Mouse (Mus musculus): ENCODE data around the gene Nrf1. TPM values are rescaled to one million over a fixed set of nuclear protein-coding genes. Genes with fewer than 3 reads are reported as not detected.

Gene Nrf1
- polyA plus RNA-seq, 1 experiment, result 10.6 TPM

DNA sequence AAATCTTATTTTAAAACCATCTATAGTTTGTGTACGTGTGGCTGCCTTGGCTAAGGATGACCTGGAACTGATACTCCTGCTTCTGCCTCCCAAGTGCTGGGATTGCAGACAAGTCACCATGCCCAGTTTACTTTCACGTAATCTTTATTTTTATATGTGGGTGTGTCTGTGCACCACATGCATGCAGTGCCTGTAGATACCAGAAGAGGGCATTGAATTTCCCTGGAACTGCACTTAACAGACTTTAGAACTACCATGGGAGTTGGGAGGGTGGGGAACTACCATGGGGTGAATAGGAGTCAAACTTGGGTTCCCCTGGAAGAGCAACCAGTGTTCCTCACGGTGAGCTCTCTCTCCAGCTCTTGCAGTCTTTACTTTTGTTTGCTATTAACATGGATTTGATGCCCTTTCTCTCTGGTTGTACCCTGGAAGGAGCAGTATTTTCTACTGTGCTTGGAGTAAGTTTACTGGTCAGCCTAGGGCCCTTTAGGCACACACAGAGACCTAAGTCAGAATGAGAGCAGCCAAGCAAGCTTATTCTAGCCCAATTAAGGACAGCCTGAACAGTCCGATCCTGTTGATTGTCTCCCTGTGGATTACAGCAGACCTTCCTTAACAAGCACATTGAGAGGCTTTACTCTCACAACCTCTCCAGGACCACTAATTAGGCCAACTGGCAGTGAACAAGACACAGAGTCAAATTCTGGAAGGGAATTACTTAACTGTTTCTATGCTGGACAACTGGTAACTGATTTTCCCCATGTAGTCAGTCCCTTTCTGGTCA, 64.8 kb downstream of the Nrf1 start:
- no peak for TF ChIP-seq GATA1 (IDR thresholded peaks at IDR 0.05; ENCODE audit: low read length)

DNA sequence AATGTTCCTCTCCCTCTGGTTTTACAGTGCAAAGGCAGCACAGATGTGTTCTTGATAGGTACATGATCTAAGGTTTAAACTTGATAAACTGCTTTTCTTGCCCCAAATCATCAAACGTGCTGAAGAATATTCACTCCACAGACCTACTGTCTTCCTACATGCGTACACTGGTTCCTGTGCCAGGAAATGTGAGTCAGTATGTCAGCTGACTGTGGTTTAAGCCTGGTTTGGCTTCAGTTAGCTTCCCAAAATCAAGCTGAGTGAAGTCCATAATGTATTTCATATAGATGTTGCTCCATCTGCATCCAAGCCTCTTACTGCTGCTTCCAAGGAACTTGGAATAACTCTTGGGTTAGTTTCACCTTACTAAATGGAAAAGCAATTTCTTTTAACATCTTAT, 66.3 kb downstream of the Nrf1 start:
- no peak for TF ChIP-seq GATA1 (IDR thresholded peaks at IDR 0.05; ENCODE audit: low read length)

DNA sequence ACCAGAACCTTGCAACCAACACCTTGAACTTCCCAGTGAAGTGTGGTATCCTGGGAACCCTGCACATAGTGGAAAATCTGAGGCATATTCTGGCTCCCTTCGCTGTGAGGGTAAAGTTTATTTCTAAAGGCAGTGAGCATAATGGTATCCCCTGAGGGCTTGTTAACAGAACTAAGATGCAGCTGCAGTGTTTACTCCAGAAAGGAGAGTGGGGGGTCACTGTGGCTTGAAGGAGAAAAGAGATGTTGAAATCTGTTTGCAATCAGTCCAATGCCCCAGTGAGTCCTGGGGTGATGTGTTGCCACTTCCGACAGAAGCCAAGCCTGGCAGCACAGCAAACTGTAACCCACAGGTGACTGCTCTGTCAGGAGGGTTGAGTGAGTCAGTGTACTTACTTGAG, 73.4 kb downstream of the Nrf1 start:
- no peak for TF ChIP-seq GATA1 (IDR thresholded peaks at IDR 0.05; ENCODE audit: low read length)

DNA sequence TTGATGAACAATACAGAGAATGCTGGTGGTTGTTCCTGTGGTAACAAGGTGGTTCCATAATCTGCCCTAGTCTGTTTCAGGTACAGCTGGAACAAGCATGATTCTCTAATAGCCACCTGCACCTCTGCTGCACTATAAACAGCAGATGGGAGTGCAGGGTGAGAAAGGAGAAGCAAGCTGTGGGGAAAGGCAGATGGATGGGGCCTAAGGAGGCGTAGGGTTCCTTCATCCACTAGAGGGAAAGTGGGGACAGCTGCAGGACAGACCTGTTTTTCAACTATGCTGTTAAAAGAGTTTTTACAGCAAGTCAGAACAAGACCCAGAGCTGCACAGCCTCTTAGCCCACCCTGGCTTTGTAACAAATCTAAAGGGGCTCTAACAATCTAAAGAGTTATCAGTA, 73.8 kb downstream of the Nrf1 start:
- no peak for TF ChIP-seq GATA1 (IDR thresholded peaks at IDR 0.05; ENCODE audit: low read length)

DNA sequence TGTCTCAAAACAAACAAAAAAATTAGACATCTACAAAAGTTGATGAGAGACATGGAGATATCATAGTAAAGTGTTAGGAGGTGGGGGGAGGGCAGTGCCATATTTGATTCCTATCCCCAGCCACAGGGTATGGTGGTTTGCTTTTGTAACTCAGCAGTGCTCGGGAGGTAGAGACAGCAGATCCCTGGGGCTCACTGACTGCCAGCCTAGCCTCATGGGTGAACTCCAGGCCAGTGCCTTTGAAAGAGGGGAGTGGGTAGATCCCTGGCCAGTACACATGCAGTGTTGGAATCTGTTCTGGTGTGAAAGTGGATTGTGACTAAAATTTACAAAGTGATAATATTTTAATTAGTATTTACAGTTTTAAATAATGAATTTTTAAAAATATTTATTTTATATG, 75.6 kb downstream of the Nrf1 start:
- no peak for TF ChIP-seq GATA1 (IDR thresholded peaks at IDR 0.05; ENCODE audit: low read length)

DNA sequence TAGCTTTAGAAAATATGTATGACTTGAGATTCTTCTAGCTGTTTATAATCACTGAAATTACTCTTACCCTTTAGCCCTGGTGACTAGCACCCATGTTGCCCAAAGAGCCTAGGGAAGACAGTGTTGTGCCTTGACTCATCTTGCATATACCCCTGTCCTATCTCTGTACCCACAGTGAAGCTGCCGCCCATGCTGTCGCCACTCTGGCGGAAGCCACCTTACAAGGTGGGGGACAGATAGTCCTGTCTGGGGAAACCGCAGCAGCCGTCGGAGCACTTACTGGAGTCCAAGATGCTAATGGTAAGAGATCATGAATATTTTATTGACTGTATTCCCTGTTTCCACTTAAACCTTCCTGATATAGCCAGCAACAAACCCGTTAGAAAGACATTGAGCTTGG, 78.3 kb downstream of the Nrf1 start:
- TF ChIP-seq GATA1 (IDR thresholded peaks at IDR 0.05; ENCODE audit: low read length), result no peak

DNA sequence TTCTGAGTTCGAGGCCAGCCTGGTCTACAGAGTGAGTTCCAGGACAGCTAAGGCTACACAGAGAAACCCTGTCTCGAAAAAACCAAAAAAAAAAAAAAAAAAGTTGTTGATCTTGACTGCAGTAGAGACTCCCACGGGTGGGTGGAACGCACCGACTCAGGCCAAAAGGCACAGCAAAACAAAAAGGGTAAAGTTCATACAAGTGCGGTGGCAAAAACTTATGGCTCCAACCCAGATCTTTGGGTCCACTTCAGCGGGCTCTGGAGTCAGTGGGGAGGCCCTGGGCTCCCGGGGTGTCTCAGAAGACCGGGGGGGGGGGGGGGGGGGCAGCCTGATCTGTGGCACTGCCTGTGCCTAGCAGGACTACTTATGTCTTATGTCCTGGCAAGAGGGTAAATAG, 79.0 kb downstream of the Nrf1 start:
- no peak for TF ChIP-seq GATA1 (IDR thresholded peaks at IDR 0.05; ENCODE audit: low read length)

DNA sequence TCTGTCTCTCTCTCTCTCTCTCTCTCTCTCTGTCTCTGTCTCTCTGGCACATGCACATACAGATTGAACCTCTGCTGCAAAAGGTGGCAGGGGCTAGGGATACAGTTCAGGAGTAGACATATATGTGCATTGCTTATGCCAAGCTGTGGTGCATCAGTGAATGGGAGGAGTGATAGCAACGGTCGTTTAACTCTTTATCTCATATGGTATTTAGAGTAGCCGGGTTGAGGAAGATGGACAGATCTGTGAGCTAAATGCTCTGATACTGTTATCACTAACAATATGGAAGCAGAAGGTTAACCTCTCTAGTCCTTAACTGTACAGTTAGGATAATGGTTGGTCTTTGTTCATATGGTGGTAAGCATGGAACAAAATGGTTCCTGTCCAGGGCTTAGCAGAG, 84.6 kb downstream of the Nrf1 start:
- no peak for TF ChIP-seq GATA1 (IDR thresholded peaks at IDR 0.05; ENCODE audit: low read length)

DNA sequence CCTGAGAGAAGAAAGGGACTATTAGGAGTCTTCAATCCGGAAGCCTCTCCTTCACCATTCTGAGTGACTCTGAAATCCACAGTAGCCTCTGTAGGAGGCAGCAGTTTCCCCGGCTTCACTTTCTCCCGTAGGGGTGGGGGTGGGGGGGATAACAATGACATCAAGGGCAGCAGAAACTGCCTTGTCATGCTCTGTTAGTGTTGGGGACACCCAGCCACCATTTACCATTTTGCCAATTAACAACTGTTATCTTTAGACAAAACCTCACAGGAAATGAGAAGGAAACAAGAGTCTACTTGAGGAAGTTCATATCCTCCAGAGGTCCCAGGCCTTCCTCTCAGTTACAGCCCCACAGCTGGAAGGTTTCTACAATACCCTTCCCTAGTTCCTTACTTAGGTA, 87.8 kb downstream of the Nrf1 start:
- TF ChIP-seq GATA1 (IDR thresholded peaks at IDR 0.05; ENCODE audit: low read length), result no peak

DNA sequence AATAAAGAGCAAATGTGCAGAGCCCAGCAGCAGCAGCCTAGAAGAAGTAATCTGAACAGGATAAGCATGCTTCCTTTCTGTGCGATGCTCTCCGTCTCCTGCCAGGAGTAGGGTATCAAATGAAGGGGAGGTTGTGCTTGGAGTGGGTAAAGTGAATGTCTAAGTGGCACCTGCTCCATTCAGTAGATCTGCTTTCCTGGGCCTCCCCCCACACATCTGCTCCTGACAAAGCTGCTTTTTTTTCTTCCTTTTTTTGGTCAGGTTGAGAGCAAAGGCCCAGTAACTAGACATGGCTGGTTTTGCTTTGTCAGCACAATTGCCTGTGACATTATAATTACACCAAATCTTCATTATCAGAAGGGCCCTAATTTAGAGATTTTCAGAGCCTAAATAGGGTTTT, 89.4 kb downstream of the Nrf1 start:
- no peak for TF ChIP-seq GATA1 (IDR thresholded peaks at IDR 0.05; ENCODE audit: low read length)

DNA sequence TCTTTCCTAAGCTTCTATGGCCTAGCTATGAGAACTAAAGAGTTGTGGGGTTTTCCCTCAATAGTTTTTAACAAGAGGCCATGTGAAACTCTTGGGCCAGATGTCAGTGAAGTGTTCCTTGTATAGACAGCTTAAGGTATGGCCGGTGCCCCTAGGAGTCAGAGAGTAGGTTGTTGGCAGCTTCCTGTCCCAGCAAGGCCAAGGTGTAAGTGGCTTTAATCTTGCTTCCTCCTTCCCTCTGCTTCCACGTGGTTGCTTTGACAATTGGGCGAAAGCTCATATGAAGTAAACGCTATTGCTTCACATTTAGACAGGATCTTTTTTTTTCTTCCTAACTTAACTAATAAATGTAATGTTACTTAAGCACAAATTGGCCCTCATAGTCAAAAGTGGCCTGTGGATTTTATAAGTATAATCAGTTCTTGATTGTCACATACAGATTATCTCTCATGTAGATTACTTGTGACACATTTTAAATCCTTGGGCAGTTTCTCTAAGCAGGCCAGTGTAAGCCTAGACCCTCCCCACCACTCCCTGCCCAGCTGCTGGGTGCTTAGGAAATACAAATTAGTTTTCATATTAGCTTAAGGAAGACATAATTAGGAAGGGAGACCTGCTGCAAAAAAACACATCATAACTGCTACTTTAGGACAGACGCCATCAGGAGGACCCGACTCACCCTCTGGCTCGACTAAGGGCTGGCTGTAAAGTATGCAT, 91.7 kb downstream of the Nrf1 start:
- no peak for TF ChIP-seq GATA1 (IDR thresholded peaks at IDR 0.05; ENCODE audit: low read length)

DNA sequence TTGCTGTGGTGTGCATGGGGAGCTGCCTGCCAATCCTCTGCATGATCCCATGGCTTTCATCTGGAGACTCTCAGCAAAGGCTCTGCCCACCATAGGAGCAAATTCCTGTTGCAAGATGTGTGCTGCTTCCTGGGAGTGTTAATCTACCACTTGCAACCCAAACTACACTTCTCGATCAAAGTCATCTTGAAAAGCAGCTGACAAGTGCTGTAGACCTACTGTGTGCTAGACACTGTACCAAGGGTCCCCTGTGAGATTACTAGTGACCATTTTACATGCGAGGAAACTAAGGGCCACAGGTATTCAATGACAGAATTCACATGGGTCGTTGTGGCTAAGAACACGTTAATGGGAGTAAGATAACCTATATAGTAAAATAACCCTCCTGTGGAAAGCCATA, 95.5 kb downstream of the Nrf1 start:
- no peak for TF ChIP-seq GATA1 (IDR thresholded peaks at IDR 0.05; ENCODE audit: low read length)

DNA sequence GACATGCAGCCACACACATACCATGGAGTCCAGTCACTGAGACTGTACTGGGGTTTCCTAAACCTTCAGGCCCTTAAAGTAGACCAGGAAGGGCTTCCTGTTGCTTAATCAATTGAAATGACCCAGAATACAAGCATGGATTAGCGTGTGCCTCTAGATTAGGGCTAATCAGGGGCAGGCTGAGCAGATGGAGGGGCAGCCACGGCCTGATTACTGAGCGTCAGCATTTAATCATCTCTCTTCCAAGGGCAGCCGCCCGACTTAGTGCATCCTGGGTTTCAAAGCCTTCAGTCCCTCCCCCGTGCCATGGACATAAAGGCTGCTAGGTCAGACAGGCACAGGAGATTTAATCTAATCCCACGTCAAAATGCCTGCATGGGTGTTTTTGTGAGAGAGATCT, 99.3 kb downstream of the Nrf1 start:
- TF ChIP-seq GATA1 (IDR thresholded peaks at IDR 0.05; ENCODE audit: low read length), result peak; percentile 97

DNA sequence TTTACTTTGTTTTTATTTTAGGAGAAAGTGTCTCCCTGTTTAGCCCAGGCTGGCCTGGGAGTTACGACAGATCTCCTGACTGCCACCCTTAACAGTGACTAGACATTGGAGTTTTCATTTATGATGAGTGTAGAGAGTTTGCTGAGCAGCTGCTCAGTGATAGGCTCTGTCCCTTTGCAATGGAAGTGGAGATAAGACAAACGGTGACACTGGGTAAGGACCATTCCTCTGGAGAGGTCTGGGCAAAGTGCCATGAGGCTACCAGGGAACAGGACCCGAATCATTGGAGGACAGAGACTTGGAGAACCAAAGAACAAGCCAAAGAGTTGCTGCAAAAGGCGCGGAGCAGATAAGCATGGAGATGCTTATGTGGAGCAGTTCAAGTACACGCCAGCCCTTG, 100.0 kb downstream of the Nrf1 start:
- TF ChIP-seq GATA1 (IDR thresholded peaks at IDR 0.05; ENCODE audit: low read length), result no peak

DNA sequence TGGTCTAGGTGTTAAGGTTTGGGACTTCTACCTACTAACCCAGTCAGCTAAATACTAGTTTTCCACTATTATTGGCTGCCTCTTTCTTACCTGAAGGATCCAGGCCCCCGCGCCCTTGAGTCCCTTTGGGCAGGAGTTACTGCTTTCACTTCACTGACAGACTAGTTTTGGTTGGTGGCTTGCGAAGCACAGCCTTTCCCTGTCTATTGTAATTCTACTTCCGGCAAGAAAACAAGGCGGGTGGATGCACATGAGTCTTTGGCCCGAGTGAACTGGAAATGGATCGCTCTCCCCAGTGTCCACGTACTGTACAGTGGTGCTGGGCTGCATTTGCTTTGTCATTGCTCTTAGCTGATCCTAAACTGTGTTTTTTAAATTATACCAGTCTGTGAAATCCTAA, 102.7 kb downstream of the Nrf1 start:
- no peak for TF ChIP-seq GATA1 (IDR thresholded peaks at IDR 0.05; ENCODE audit: low read length)

DNA sequence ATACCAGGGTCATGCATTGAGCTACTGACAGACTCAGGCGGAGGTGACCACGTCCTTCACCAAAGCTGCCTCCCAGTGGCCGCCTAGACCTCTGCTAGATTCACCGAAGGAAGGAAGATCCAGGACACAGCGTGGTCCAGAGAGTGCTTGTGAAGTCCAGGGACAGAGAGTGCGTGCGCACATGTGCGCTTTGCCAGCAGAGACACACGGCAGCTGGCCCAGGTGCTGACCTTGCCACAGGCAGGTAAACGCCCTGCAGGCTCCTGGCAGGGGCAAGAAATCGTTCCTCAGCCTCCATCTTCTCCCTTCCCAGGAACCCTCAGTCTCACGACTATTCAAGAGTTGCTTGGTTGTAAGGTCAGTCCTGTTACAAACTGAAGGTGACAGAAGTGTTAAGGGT, 104.4 kb downstream of the Nrf1 start:
- TF ChIP-seq GATA1 (IDR thresholded peaks at IDR 0.05; ENCODE audit: low read length), result no peak

DNA sequence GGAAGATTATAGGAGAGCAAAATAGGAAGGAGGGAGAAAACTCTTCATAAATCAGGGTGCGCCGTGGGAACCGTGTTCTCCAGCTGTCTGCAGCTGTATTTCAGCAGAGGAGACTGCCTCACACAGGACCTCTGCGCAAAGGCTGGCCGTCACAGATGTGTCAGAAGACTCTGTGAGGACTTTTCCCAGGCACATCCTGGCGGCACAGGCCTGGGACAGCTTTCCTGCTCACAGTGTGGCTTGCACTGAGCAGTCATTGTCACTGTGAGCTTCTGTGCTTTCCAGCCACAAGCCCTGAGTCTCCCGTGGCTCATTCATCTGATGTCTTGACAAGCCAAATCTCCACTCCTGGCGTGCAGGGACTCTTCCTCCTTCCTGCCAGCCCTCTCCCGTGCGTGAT, 104.9 kb downstream of the Nrf1 start:
- no peak for TF ChIP-seq GATA1 (IDR thresholded peaks at IDR 0.05; ENCODE audit: low read length)

Data from G1E-ER4 (cell line).